Mouse (Mus musculus) heart, adult 2 months (tissue): Measurements from ENCODE around the gene Gm20696. TPM values are rescaled to one million over a fixed set of nuclear protein-coding genes. Genes with fewer than 3 reads are reported as not detected.
A peak's percentile ranks its signal among the peaks of the same experiment; 100 is the strongest.

Experiments used
- DNase-seq, 2 experiments: peaks; one replicate each; pipeline ENCODE4 v3.0.0; 2021
- H3K27ac ChIP-seq: fragments of 200-600 bp; 2 replicates; pipeline ENCODE4 v1.8.1; 2022
- H3K27me3 ChIP-seq: fragments of 200-500 bp; 2 replicates; pipeline ENCODE4 v1.6.1; 2012; ENCODE audit warnings: mild to moderate bottlenecking, low read length, inconsistent platforms, mixed read lengths; ENCODE audit not compliant: control insufficient read depth, insufficient read depth
- H3K36me3 ChIP-seq: fragments of 200-500 bp; 2 replicates; pipeline ENCODE4 v1.6.1; 2012; ENCODE audit warnings: low read length, inconsistent platforms; ENCODE audit not compliant: control insufficient read depth, insufficient read depth
- H3K4me1 ChIP-seq: fragments of 200-500 bp; 2 replicates; pipeline ENCODE4 v1.6.1; 2011; ENCODE audit warnings: low read length; ENCODE audit not compliant: control insufficient read depth, insufficient read depth
- H3K4me3 ChIP-seq: fragments of 200-600 bp; 2 replicates; pipeline ENCODE4 v1.8.1; 2022
- H3K79me2 ChIP-seq: fragments of 200-500 bp; replicated peaks from 2 replicates; pipeline ENCODE4 v1.6.1; 2012; ENCODE audit warnings: mild to moderate bottlenecking, inconsistent platforms, low read length, moderate library complexity, mixed read lengths; ENCODE audit not compliant: control insufficient read depth, insufficient read depth
- H3K9ac ChIP-seq: fragments of 200-500 bp; 2 replicates; pipeline ENCODE4 v1.6.1; 2012; ENCODE audit warnings: low read depth, mild to moderate bottlenecking, control low read depth, inconsistent platforms, low read length, mixed read lengths
- CTCF ChIP-seq: fragments of 200-600 bp; IDR thresholded peaks from 2 replicates; pipeline ENCODE4 v1.8.1; 2022; ENCODE audit warnings: antibody characterized with exemption, mild to moderate bottlenecking, moderate library complexity
- EP300 ChIP-seq: fragments of 200-500 bp; IDR thresholded peaks from 2 replicates; pipeline ENCODE4 v1.6.1; 2011; ENCODE audit warnings: low read depth, low read length, control low read depth; ENCODE audit not compliant: insufficient read depth
- POLR2A ChIP-seq: fragments of 200-500 bp; IDR thresholded peaks from 2 replicates; pipeline ENCODE4 v1.6.1; 2011; ENCODE audit warnings: mild to moderate bottlenecking, low read depth, low read length, control low read depth; ENCODE audit not compliant: insufficient read depth
- WGBS: fragments of 180-500 bp; shearing (Covaris S2); methylation state at CpG from one replicate; pipeline ENCODE4 v1.1.7; 2018; 5-methylcytosine and 5-hydroxymethylcytosine counted together
- intact Hi-C: fragments of 180-260 bp; cut with DNase I; formaldehyde crosslinking; loops from one replicate; pipeline ENCODE4 v1.15.1; 2025
- polyA plus RNA-seq: library from polyadenylated mRNA; depleted of rRNA; stranded (reverse); fragments of >200 nt; gene quantifications from 2 replicates; pipeline ENCODE4 v1.2.3, GENCODE M21; 2012
- total RNA-seq, 2 experiments: library from RNA; stranded (reverse); gene quantifications; 2 replicates each; pipeline ENCODE4 v1.2.3; 2021

Gene Gm20696
- total and polyA plus RNA-seq, 3 experiments, result 0.61 to 1.7 (median 1.4) TPM

DNA sequence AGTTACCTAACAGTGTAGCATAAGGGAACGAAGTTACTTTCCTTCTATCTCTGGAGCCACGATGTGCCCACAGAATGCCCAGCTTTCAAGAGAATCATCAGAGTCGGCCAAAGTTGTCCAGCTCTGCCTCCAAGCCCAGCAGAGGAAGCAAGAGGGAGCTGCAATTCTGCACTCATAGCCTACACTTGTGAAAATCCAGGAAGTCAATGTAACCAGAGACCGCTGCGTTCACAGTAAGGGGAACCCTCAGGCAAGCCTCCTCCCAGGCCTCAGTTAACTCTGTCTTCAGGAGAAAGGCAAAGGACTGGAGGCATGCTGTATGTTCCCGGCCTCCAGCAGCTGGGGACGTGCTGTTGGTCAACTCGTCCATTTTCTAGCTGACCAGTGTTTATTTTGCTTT lies 693 bp upstream of the Gm20696 start:
- no peak overlapping the region; the same call in 1 of the 2 replicates for H3K4me3 ChIP-seq
- DNase-seq, result no peak
- H3K9ac ChIP-seq, result no peak overlapping the region
- peaks cover 4% of the 10 kb centered on the region for H3K4me1 ChIP-seq
- no peaks in the 10 kb centered on the region for H3K27me3 ChIP-seq
- intact Hi-C loops, result no loop called here
- 59% methylated on average over 8 of the region's 8 CpGs for WGBS
- no peaks in the 10 kb centered on the region for H3K36me3 ChIP-seq
- peak overlapping the region; percentile 90 for H3K27ac ChIP-seq
- TF ChIP-seq EP300 (no peak), CTCF (no peak), POLR2A (no peak)
- H3K79me2 ChIP-seq, result peaks cover 2% of the 10 kb centered on the region; the same call in 1 of the 2 replicates

DNA sequence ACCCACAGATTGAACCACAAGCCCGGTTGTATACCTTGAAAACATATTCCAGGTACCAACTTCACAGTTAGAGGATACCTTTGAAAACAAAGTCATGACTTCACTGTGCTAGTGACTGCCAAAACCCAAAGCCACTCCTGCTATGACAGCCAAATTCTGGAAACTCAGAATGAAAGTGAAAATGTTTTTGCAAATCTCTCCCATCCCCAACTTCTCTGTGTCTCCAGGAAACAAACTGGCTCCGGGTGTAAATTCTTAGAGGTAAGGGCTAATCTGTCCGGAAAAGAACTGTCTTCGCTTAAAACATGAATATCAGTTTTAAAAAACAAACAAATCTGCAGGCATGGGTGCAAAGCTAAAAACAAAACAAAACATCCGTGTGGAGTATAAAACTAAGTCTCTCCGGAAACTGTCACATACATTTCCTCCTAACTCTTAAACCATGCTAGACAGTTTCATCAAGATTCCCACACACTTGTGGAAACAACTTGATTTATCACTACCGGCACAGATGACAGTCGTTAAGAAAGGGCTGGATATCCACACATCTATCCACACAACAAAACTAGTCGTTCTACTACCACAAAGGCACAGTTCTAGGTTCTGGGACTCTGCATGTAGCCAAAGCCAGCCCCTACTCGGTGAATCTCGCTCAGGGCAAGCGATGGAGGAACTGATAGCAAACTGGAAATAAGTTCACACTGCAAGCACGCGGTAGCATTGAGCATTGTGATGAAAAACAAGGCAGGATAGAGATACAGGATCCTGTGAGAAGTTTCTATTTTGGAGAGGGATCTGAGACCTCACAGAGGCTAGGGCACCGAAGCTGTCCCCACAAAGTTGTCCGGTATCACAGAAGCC lies 910 bp downstream of the Gm20696 start:
- peak overlapping the region; percentile 90 for H3K27ac ChIP-seq

GRCm38 (mm10) chr6:99663232-99663631 lies 3.4 kb downstream of the Gm20696 start:
- no peak overlapping the region for H3K9ac ChIP-seq
- no peaks in the 10 kb centered on the region for H3K36me3 ChIP-seq
- TF ChIP-seq POLR2A, result no peak
- TF ChIP-seq CTCF, result no peak
- TF ChIP-seq EP300, result no peak
- H3K79me2 ChIP-seq, result peaks cover 4% of the 10 kb centered on the region
- whole genome bisulfite sequencing, result 80% methylated on average over 8 of the region's 8 CpGs
- no peak overlapping the region for H3K4me3 ChIP-seq
- no peak overlapping the region for H3K27ac ChIP-seq
- H3K4me1 ChIP-seq, result peaks cover 4% of the 10 kb centered on the region
- intact Hi-C loops, result no loop called here
- no peaks in the 10 kb centered on the region for H3K27me3 ChIP-seq
- DNase-seq, result no peak

More for the DNA sequence above, 910 bp downstream of the Gm20696 start:
- Histone ChIP-seq H3K4me1 (peaks cover 4% of the 10 kb centered on the region), H3K27me3 (no peaks in the 10 kb centered on the region), H3K79me2 (peaks cover 2% of the 10 kb centered on the region), H3K36me3 (no peaks in the 10 kb centered on the region), H3K4me3 (peak overlapping the region; percentile 89), H3K9ac (peak overlapping the region; percentile 94)
- TF ChIP-seq EP300 (no peak), CTCF (no peak)
- intact Hi-C loops, result no loop called here
- WGBS, result 10% methylated on average over 16 of the region's 16 CpGs
- no peak for DNase-seq

GRCm38 (mm10) chr6:99660443-99660842 lies 6.2 kb downstream of the Gm20696 start:
- TF ChIP-seq CTCF (no peak), EP300 (no peak), POLR2A (no peak)
- H3K79me2 ChIP-seq, result peaks cover 4% of the 10 kb centered on the region
- intact Hi-C loops, result no loop called here
- H3K36me3 ChIP-seq, result no peaks in the 10 kb centered on the region
- no peak overlapping the region for H3K4me3 ChIP-seq
- WGBS, result 37% methylated on average over 3 of the region's 3 CpGs
- peaks cover 3% of the 10 kb centered on the region for H3K4me1 ChIP-seq
- no peak overlapping the region for H3K27ac ChIP-seq
- no peak for DNase-seq
- H3K9ac ChIP-seq, result no peak overlapping the region
- H3K27me3 ChIP-seq, result no peaks in the 10 kb centered on the region

- Histone ChIP-seq H3K27me3 (no peaks in the 10 kb centered on the region), H3K9ac (no peak overlapping the region), H3K27ac (no peak overlapping the region), H3K4me3 (no peak overlapping the region), H3K4me1 (peaks cover 4% of the 10 kb centered on the region), H3K79me2 (peaks cover 2% of the 10 kb centered on the region), H3K36me3 (no peaks in the 10 kb centered on the region)
- DNase-seq, result no peak
- TF ChIP-seq CTCF (no peak), EP300 (no peak)
- 79% methylated on average over 10 of the region's 10 CpGs for WGBS
- intact Hi-C loops, result no loop called here
Measured at GRCm38 (mm10) chr6:99658586-99658985, 8.0 kb downstream of the Gm20696 start.

DNA sequence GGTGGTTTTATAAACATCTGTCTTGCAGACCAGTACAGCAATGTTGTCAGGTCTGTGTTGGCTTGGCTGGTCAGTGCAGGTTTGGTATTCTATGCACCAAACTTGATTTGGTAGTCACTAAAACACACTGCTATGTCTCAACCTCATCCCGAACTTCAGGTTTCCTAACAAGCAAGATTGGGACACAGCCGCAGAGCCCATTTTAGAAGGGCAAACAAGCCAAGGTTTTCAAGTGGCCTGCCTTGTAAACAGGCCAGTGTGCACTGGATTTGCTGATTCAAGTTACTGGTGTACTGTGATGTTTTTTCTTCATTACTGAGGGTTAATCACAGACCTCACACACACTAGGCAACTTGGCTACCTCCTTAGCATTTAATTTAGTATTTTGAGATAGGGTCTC lies 10.5 kb downstream of the Gm20696 start:
- no peaks in the 10 kb centered on the region for H3K27me3 ChIP-seq

More for the DNA sequence above, 10.5 kb downstream of the Gm20696 start:
- WGBS, result 79% methylated on average over 2 of the region's 2 CpGs
- intact Hi-C loops, result no loop called here
- H3K27ac ChIP-seq, result no peak overlapping the region
- peaks cover 2% of the 10 kb centered on the region; the same call in 1 of the 2 replicates for H3K79me2 ChIP-seq
- no peak overlapping the region for H3K9ac ChIP-seq
- peaks cover 4% of the 10 kb centered on the region for H3K4me1 ChIP-seq
- no peak for DNase-seq
- TF ChIP-seq POLR2A (no peak), EP300 (no peak)
- no peaks in the 10 kb centered on the region for H3K36me3 ChIP-seq
- H3K4me3 ChIP-seq, result no peak overlapping the region
